Mouse (Mus musculus) urinary bladder, adult 18-20 months (tissue): ENCODE measurements at regions not wholly inside any gene's neighbourhood (a gene's known extent, or its start where the extent isn't known, plus 50 kb on each side); places are given as distances from the start of the nearest gene placed in this dataset.
"Not testable (repeated sequence)": the region's sequence is repeated elsewhere in the genome, so short reads cannot be mapped to it uniquely, and the experiment has no call there.

Experiments used
- DNase-seq, 2 experiments: peaks; one replicate each; pipeline ENCODE4 v3.0.0; 2022; ENCODE audit warnings: low spot score in 2 of 2, mixed read lengths in 2 of 2

- DNase-seq = no peak
These were observed 454.0 kb upstream of the Jmjd1c start for GRCm38 (mm10) chr10:66641966-66642365.

- DNase-seq = no peak
These were observed 452.8 kb upstream of the Jmjd1c start for GRCm38 (mm10) chr10:66643160-66643559.

DNA sequence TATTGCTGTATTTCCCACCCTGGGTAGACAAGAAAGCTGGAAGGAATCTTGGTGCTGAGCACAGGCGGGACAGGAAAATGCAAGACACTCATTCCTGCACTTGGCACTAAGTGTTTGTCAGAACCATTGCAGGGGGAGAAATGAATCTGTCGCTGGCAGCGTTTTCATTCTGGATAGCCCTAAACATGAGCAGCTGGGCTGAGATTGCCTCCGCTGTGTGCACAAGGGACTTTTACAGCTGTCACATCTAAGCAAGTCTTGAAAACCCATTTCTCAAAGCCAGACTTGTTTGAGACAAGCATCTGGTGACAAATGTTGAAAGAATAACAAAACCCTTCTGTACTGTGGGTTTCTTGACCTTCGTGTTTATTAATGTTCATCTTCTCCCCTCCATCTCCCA is 438.4 kb upstream of the Jmjd1c start:
- no peak for DNase-seq

DNA sequence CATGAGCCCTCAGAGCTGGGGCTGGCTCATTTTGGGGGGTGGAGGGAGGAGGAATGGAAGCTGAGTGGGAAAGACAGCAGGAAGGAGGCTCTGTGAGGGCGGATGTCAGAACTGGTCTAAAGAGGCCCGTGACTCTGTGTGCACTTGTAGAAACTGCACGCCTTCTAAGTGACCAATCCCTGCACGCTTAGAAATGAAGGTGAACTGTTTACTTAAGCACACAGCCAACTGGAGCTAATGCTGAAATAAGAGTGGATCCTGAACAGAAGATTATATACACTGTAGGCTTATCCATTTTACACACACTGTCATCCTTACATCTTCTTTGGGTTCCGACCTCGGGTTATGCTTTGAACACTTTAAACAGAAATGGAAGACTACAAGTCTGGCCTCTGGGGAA is 412.8 kb upstream of the Jmjd1c start:
- DNase-seq = no peak

DNA sequence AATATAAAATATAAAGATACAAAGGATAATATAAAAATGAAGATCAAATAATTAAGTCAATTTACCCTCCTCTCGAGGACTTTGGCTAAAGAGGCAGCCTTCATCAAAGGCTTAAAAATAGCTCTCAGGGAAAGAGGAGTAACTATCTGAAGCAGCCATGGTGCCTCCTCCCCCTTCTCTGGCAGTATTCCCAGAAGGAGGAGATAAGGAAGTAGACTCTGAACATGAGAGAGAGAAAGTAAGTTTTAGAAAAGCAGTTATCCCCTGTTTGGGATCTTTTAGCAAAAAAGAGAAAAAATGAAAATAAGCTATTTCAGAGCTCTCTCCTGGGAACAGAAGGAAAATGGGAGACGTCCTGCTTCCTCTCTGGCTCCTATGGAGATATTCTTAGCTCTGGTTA is 406.7 kb upstream of the Jmjd1c start:
- DNase-seq = not testable (repeated sequence)

GRCm38 (mm10) chr10:66694549-66695285 is 401.2 kb upstream of the Jmjd1c start:
- DNase-seq = no peak

- not testable (repeated sequence) for DNase-seq
These were observed 381.0 kb upstream of the Jmjd1c start for GRCm38 (mm10) chr10:66714926-66715325.

GRCm38 (mm10) chr10:66717909-66718308 is 378.0 kb upstream of the Jmjd1c start:
- no peak for DNase-seq

GRCm38 (mm10) chr10:66719796-66720195 is 376.1 kb upstream of the Jmjd1c start:
- DNase-seq = no peak

DNA sequence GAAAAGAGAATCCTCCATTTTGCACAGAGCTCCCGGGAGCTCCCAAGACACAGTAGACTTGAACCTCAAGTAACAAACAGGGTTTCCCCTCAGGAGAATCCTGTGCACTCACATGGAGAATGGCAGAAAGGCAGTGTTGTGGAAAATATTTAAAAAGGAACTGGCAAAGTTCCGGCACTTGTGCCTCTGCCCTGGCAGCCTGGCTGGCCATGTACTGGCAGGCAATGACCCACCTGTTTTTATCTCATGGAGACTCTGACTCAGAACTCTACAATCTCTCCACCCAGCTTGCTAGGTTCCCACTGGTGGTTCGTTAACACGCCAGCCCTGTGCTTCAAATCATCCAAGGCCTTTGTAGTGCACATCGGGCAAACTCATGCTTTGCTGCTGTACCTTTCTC is 362.3 kb upstream of the Jmjd1c start:
- no peak for DNase-seq

GRCm38 (mm10) chr10:66734853-66735252 is 361.1 kb upstream of the Jmjd1c start:
- DNase-seq = no peak

DNA sequence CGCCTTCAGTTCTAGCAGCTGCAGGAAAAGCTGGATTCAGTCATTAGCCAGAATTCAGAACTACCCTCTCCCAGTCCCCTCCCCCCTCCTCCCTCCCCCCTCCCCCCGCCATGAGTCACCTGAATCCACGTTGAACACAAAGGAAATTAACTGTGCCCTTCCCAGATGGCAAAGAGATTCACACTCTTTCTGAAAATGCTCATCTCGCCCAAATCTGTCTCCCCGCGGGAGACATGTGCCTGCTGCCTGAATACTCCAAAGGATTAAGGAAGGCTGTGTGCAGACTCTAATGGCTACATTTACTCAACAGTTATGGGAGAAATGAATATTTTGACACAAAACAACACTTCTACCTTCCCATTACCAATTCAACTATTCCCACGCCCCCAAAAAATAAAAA is 356.9 kb upstream of the Jmjd1c start:
- no peak for DNase-seq

- no peak for DNase-seq
These were observed 354.1 kb upstream of the Jmjd1c start for GRCm38 (mm10) chr10:66741819-66742218.

- no peak for DNase-seq
These were observed 352.7 kb upstream of the Jmjd1c start for GRCm38 (mm10) chr10:66743254-66743653.

DNA sequence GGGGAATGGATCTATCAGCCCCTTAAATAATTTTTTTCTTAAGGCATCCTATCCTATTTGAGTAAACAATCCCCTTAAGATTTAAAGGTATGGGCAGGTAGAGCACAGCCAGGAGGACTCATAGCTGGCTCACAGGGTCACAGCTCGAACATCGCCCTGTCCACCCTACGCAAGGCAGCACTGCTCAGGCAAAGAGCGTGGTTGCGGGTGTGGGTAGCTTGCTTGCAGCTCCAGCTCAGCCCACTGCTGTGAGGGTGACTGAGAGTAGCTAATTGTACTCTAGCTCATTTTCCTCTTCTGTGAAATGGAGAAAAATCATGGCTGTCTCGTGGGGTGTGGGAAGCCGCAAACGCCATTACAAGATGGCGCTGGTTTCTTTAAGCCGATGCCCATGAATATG is 350.1 kb upstream of the Jmjd1c start:
- DNase-seq = no peak

DNA sequence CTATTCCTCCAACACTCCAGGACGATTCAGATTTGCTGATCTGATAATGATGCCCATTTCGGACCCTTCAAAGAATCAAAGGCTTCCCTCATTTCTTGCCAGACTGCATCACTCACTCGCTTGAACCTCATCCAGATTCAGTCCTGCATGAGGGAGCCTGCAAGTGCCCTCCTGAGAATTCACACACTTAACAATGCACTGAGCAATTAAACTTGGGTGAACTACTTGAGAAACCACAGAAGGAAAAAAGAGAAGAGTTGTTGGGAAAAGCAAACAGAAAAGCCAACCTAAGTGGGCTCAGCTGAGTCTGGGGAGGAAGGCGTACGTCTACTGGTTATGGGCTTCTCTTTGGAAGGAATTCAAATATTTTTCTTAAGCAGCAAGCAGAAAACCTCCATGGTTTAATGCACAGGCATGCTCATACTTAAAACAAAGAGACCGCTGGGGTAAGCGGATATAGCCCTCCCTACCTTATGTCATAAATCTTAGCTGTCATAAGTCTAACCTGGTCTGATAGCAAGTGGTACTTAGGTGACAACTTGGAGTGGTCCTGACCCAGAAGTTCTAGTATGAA is 343.6 kb upstream of the Jmjd1c start:
- no peak for DNase-seq

GRCm38 (mm10) chr10:66756866-66757265 is 339.1 kb upstream of the Jmjd1c start:
- no peak for DNase-seq

DNA sequence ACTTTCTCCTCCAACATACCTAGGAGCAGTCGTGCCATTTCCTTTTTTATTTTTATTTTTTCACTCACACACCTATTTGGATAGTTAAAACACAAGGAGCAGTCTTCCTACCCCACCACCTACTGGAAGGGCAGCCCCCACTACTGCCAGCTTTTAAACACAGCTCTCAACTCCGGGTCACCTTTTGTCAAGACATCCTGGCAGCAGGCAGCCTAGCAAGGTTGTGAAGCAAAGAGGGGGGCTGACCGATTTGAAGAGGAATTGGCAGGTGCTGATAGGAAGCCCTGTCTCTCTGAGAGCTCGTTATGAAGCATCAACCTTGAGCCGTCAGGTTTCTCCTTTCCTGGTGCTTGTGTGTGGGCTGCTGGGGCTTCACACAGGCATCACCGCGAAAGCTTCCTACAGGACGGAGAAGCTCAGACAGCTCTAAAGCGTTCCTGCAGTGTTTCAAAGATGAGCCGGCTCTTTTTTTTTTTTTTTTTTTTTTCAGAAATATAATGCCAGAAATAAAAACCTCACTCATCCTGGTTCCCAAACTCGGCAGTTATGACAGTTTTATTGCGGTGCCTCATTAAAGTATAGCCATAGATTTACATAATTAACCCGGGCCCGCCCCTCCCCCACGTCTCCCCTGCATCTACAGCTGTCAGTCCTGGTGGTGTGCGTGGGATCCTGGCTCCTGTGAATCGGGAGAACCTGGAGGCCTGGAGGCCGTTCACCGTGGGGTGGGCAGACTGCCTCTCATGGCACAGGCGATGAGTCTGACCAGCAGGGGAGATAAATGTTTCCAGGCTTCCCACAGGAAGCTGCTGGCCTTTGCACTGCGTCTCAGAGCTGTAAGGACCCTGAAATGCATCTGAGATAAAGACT is 325.5 kb upstream of the Jmjd1c start:
- no peak for DNase-seq

GRCm38 (mm10) chr10:66780335-66781170 is 315.4 kb upstream of the Jmjd1c start:
- no peak for DNase-seq

GRCm38 (mm10) chr10:66781171-66781510 is 314.8 kb upstream of the Jmjd1c start:
- no peak for DNase-seq

GRCm38 (mm10) chr10:66782025-66782424 is 313.9 kb upstream of the Jmjd1c start:
- no peak for DNase-seq

GRCm38 (mm10) chr10:66787812-66788211 is 308.1 kb upstream of the Jmjd1c start:
- no peak for DNase-seq
